Mouse (Mus musculus) myocyte (in vitro differentiated cells): ENCODE data around the gene Nt5c2. TPM values are rescaled to one million over a fixed set of nuclear protein-coding genes. Genes with fewer than 3 reads are reported as not detected.

ENCODE experiments used
- H3K27me3 ChIP-seq: one replicate; pipeline ENCODE4 v1.6.1; 2011; ENCODE audit not compliant: control insufficient read depth, insufficient read depth, insufficient read length
- H3K36me3 ChIP-seq: one replicate; pipeline ENCODE4 v1.6.1; 2011; ENCODE audit not compliant: control insufficient read depth, insufficient read depth
- H3K4me2 ChIP-seq: one replicate; pipeline ENCODE4 v1.6.1; 2011; ENCODE audit warnings: low read depth, control low read depth
- H3K4me3 ChIP-seq: one replicate; pipeline ENCODE4 v1.5.1; 2011; ENCODE audit warnings: mild to moderate bottlenecking, control low read depth, moderate library complexity
- H3K79me2 ChIP-seq: one replicate; pipeline ENCODE4 v1.6.1; 2011; ENCODE audit not compliant: control insufficient read depth, insufficient read depth
- H3ac ChIP-seq: one replicate; pipeline ENCODE4 v1.6.1; 2011; ENCODE audit not compliant: control insufficient read depth, insufficient read length
- CEBPB ChIP-seq: IDR thresholded peaks from 2 replicates; pipeline ENCODE4 v1.6.1; 2011; ENCODE audit warnings: mild to moderate bottlenecking, moderate library complexity; ENCODE audit not compliant: poor library complexity, insufficient read depth, severe bottlenecking
- E2F4 ChIP-seq: IDR thresholded peaks from one replicate; pipeline ENCODE4 v1.6.1; 2011; ENCODE audit warnings: mild to moderate bottlenecking, control low read depth, moderate library complexity; ENCODE audit not compliant: insufficient read depth
- MAX ChIP-seq: IDR thresholded peaks from one replicate; pipeline ENCODE4 v1.6.1; 2011; ENCODE audit warnings: low read depth, mild to moderate bottlenecking, control low read depth
- MYOD1 ChIP-seq, 3 experiments: IDR thresholded peaks; one replicate each; pipeline ENCODE4 v1.6.1; 2011; ENCODE audit warnings: control low read depth in 2 of 3, low read depth in 2 of 3, mild to moderate bottlenecking in 2 of 3, moderate library complexity in 1 of 3; ENCODE audit not compliant: insufficient read length in 2 of 3, control insufficient read depth in 1 of 3
- MYOG ChIP-seq, 3 experiments: IDR thresholded peaks; one replicate each; pipeline ENCODE4 v1.6.1; 2011; ENCODE audit warnings: control low read depth in 2 of 3, low read depth in 2 of 3, mild to moderate bottlenecking in 2 of 3; ENCODE audit not compliant: insufficient read length in 2 of 3, control insufficient read depth in 1 of 3, insufficient read depth in 1 of 3
- POLR2A ChIP-seq: IDR thresholded peaks from one replicate; pipeline ENCODE4 v1.6.1; 2011; ENCODE audit warnings: low read depth, mild to moderate bottlenecking, control low read depth, moderate library complexity; ENCODE audit not compliant: insufficient read length
- POLR2AphosphoS2 ChIP-seq: IDR thresholded peaks from one replicate; pipeline ENCODE4 v1.6.1; 2011; ENCODE audit warnings: low read depth, control low read depth; ENCODE audit not compliant: insufficient read length
- REST ChIP-seq: IDR thresholded peaks from one replicate; pipeline ENCODE4 v1.6.1; 2011; ENCODE audit warnings: mild to moderate bottlenecking, control low read depth, moderate library complexity; ENCODE audit not compliant: insufficient read depth, insufficient read length
- SRF ChIP-seq: IDR thresholded peaks from one replicate; pipeline ENCODE4 v1.6.1; 2011; ENCODE audit warnings: low read depth; ENCODE audit not compliant: control insufficient read depth, insufficient read length
- TCF12 ChIP-seq: IDR thresholded peaks from one replicate; pipeline ENCODE4 v1.6.1; 2011; ENCODE audit warnings: mild to moderate bottlenecking, control low read depth; ENCODE audit not compliant: poor library complexity, insufficient read depth, severe bottlenecking
- TCF3 ChIP-seq: IDR thresholded peaks from one replicate; pipeline ENCODE4 v1.6.1; 2011; ENCODE audit warnings: low read depth, control low read depth; ENCODE audit not compliant: insufficient read length
- USF1 ChIP-seq: IDR thresholded peaks from one replicate; pipeline ENCODE4 v1.6.1; 2011; ENCODE audit warnings: low read depth, mild to moderate bottlenecking, control low read depth, moderate library complexity
- polyA plus RNA-seq: library from polyadenylated mRNA; unstranded; fragments of >200 nt; fragmentation: generic; extraction: Trizol; gene quantifications from one replicate; pipeline ENCODE4 v1.2.1, GENCODE M21; 2012; ENCODE audit warnings: missing spikeins

Nt5c2 gene
- polyA plus RNA-seq, 1 experiment, result 19.5 TPM

- no peak overlapping the region for H3K4me2 ChIP-seq
- no peak overlapping the region for H3K4me3 ChIP-seq
- TF ChIP-seq MAX (no peak), SRF (no peak), CEBPB (no peak), USF1 (no peak)
Measured at GRCm38 (mm10) chr19:46848381-46849268, 166.3 kb downstream of the Nt5c2 start.

GRCm38 (mm10) chr19:46846459-46846858 is 168.5 kb downstream of the Nt5c2 start:
- no peaks in the 10 kb centered on the region for H3K36me3 ChIP-seq
- no peaks in the 10 kb centered on the region for H3K27me3 ChIP-seq
- H3K4me3 ChIP-seq, result no peak overlapping the region
- H3K4me2 ChIP-seq, result peak overlapping the region; percentile 44
- H3K79me2 ChIP-seq, result no peaks in the 10 kb centered on the region
- no peak for TF ChIP-seq TCF3
- no peak for TF ChIP-seq POLR2A
- TF ChIP-seq USF1, result no peak
- no peak for TF ChIP-seq CEBPB
- TF ChIP-seq SRF, result no peak
- no peak for TF ChIP-seq MAX
- no peak for TF ChIP-seq REST
- TF ChIP-seq MYOD1 (IDR thresholded peaks at IDR 0.05; ENCODE audit: control insufficient read depth in 1 of 3, insufficient read length in 2 of 3, low read depth in 2 of 3), result peak; percentile 87 to 93 (median 91)
- peak; percentile 59 for TF ChIP-seq TCF12
- no peak for TF ChIP-seq E2F4
- peak in 1 of 3 experiments; percentile 22 for TF ChIP-seq MYOG (IDR thresholded peaks at IDR 0.05; ENCODE audit: control insufficient read depth in 1 of 3, insufficient read depth in 1 of 3, insufficient read length in 2 of 3, low read depth in 2 of 3)
- TF ChIP-seq POLR2AphosphoS2, result no peak
- H3ac ChIP-seq, result no peak overlapping the region

More at GRCm38 (mm10) chr19:46848381-46849268, 166.3 kb downstream of the Nt5c2 start:
- Histone ChIP-seq H3K36me3 (no peaks in the 10 kb centered on the region), H3K27me3 (no peaks in the 10 kb centered on the region), H3K79me2 (no peaks in the 10 kb centered on the region), H3ac (no peak overlapping the region)

DNA sequence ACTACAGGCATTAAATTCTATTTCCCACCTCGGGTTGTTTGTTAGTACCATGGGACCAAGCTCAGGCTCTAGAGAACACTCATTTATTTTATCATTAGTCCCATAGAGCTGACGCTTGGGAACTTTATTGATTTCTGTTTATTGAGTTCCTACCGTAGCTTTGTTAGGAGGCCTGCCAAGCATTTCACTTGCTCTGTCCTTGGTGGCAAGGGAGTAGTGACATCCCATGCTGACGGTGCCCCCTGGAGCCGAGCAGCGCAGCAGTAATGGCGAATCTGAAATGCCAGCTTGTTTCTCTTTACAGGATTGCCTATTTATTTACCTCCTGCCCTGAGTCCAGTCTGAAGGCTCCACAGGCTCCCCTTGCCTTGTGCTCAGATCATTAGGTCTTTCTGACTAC is 168.9 kb downstream of the Nt5c2 start:
- no peak for TF ChIP-seq TCF12
- peak; percentile 10 for TF ChIP-seq REST
- H3K4me3 ChIP-seq, result no peak overlapping the region
- H3K36me3 ChIP-seq, result no peaks in the 10 kb centered on the region
- H3K27me3 ChIP-seq, result no peaks in the 10 kb centered on the region
- H3K4me2 ChIP-seq, result peak overlapping the region; percentile 44
- H3K79me2 ChIP-seq, result no peaks in the 10 kb centered on the region
- no peak overlapping the region for H3ac ChIP-seq

DNA sequence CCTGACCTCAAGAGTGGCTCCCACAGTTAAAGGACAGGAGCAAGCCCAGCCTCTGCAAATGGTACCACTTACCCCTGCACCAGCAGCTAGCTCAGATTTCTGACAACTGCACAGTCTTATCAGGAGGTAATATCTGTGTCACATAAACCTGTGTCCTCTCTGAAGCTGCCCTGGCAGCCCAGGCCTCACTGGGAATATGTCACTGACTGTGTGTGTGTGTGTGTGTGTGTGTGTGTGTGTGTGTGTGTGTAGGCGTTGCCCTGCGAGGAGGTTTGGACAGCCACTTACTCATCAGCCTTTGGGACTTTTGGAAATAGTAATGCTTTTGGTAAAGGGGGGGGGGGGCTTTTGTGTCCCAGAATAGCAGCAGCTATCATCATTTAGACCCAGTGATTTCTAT is 171.9 kb downstream of the Nt5c2 start:
- H3K27me3 ChIP-seq, result no peaks in the 10 kb centered on the region
- H3K4me2 ChIP-seq, result no peak overlapping the region
- H3K79me2 ChIP-seq, result no peaks in the 10 kb centered on the region
- no peaks in the 10 kb centered on the region for H3K36me3 ChIP-seq
- no peak for TF ChIP-seq POLR2A
- no peak for TF ChIP-seq TCF12
- TF ChIP-seq SRF, result no peak
- peak in 1 of 3 experiments; percentile 26 for TF ChIP-seq MYOD1 (IDR thresholded peaks at IDR 0.05; ENCODE audit: control insufficient read depth in 1 of 3, insufficient read length in 2 of 3, low read depth in 2 of 3)
- no peak for TF ChIP-seq MYOG (IDR thresholded peaks at IDR 0.05; ENCODE audit: control insufficient read depth in 1 of 3, insufficient read depth in 1 of 3, insufficient read length in 2 of 3, low read depth in 2 of 3)
- no peak for TF ChIP-seq USF1
- H3ac ChIP-seq, result no peak overlapping the region
- H3K4me3 ChIP-seq, result no peak overlapping the region

DNA sequence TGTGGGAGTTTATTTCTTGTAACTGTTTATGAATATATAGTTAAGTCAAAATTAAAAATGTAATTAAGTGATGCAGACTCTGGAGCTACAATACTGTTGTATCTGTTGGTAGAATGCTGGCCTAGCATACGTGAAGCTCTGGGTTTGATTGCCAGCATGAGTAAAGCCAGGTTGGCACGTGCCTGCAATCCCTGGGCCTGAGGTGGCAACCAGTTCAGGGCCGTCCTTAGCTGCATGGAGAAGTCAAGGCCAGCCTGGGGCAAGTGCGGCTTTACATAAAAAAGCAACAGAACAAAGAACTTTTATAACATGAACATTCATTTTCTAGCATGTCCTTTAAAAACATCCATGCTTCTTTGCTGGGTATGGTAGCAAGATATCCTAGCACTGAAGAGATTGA is 173.9 kb downstream of the Nt5c2 start:
- Histone ChIP-seq H3K4me2 (no peak overlapping the region), H3K36me3 (no peaks in the 10 kb centered on the region), H3K79me2 (no peaks in the 10 kb centered on the region), H3ac (no peak overlapping the region), H3K4me3 (no peak overlapping the region), H3K27me3 (no peaks in the 10 kb centered on the region)
- TF ChIP-seq SRF (no peak), MAX (no peak), CEBPB (no peak), MYOD1 (IDR thresholded peaks at IDR 0.05; ENCODE audit: control insufficient read depth in 1 of 3, insufficient read length in 2 of 3, low read depth in 2 of 3) (no peak), TCF12 (no peak)
